Mouse (Mus musculus) hindbrain, embryonic 16.5 days (tissue): ENCODE data around the gene Tmem164. TPM values are rescaled to one million over a fixed set of nuclear protein-coding genes. Genes with fewer than 3 reads are reported as not detected.

ENCODE experiments used
- ATAC-seq: fragments of 200-750 bp; cut with Nextera tagmentation; 2 replicates; pipeline ENCODE4 v1.8.0; 2017; ENCODE audit warnings: moderate TSS enrichment, moderate library complexity
- H3K27ac ChIP-seq: fragments of 300-500 bp; sonication (generic); 2 replicates; pipeline ENCODE4 v1.5.1; 2014; ENCODE audit warnings: low read depth, mild to moderate bottlenecking, control low read depth, low read length, moderate library complexity
- H3K27me3 ChIP-seq: fragments of 300-500 bp; sonication (generic); replicated peaks from 2 replicates; pipeline ENCODE4 v1.6.1; 2014; ENCODE audit warnings: low read length; ENCODE audit not compliant: control insufficient read depth, insufficient read depth
- H3K36me3 ChIP-seq: fragments of 300-500 bp; sonication (generic); 2 replicates; pipeline ENCODE4 v1.6.1; 2014; ENCODE audit warnings: mild to moderate bottlenecking, low read length, moderate library complexity, mixed read lengths; ENCODE audit not compliant: control insufficient read depth, insufficient read depth
- H3K4me1 ChIP-seq: fragments of 300-500 bp; sonication (generic); 2 replicates; pipeline ENCODE4 v1.6.1; 2014; ENCODE audit warnings: low read depth, low read length; ENCODE audit not compliant: control insufficient read depth, insufficient read depth
- H3K4me2 ChIP-seq: fragments of 300-500 bp; sonication (generic); 2 replicates; pipeline ENCODE4 v1.6.1; 2014; ENCODE audit warnings: mild to moderate bottlenecking, low read length, control low read depth, moderate library complexity
- H3K4me3 ChIP-seq: fragments of 300-500 bp; sonication (generic); 2 replicates; pipeline ENCODE4 v1.5.1; 2014; ENCODE audit warnings: mild to moderate bottlenecking, low read length, control low read depth, moderate library complexity
- H3K9ac ChIP-seq: fragments of 300-500 bp; sonication (generic); 2 replicates; pipeline ENCODE4 v1.6.1; 2014; ENCODE audit warnings: low read depth, mild to moderate bottlenecking, control low read depth, low read length, moderate library complexity
- H3K9me3 ChIP-seq: fragments of 300-500 bp; sonication (generic); 2 replicates; pipeline ENCODE4 v1.6.1; 2014; ENCODE audit warnings: mild to moderate bottlenecking, low read length, moderate library complexity; ENCODE audit not compliant: control insufficient read depth
- WGBS: fragments of 180-500 bp; shearing (Covaris S2); extraction: QIAGEN DNeasy Blood & Tissue Kit; methylation state at CpG from one replicate; pipeline ENCODE4 v1.1.7; 2014; 5-methylcytosine and 5-hydroxymethylcytosine counted together
- polyA plus RNA-seq: library from polyadenylated mRNA; unstranded; fragments of >200 nt; fragmentation: Nextera tagmentation; extraction: Ambion mirVana; gene quantifications from 2 replicates; pipeline ENCODE4 v1.2.1, GENCODE M21; 2015

Tmem164 gene
- polyA plus RNA-seq, 1 experiment from 2014 or later, result 23.5 TPM

- Histone ChIP-seq H3K4me2 (no peak overlapping the region), H3K4me1 (peaks cover 4% of the 10 kb centered on the region), H3K9me3 (no peaks in the 10 kb centered on the region), H3K27me3 (peaks cover 2% of the 10 kb centered on the region; the same call in 1 of the 2 replicates), H3K4me3 (no peak overlapping the region), H3K36me3 (no peaks in the 10 kb centered on the region), H3K27ac (no peak overlapping the region), H3K9ac (no peak overlapping the region)
- whole genome bisulfite sequencing, result 31% methylated on average over 4 of the region's 4 CpGs
- no peak for ATAC-seq
Measured at GRCm38 (mm10) chrX:142684674-142685073, 3.5 kb downstream of the Tmem164 start.

DNA sequence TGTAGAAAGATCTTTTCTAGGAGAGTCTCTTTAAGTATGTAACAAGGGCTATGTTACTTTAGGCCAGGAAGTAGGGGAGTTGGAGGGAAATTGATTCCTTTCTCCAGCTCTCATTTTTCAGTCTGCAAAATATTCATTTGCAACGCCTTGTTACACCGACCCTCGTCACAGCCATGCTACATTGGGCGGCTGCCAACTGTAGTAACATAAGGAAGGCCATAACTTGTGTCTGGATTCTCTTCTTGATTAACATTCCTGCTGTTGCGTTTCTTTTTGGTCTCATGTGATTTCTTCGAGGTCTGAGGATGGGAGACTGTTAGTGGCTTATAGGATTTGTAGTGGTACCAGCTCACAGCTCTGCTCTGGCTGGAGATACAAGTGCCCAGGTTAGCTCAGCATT is 4.5 kb downstream of the Tmem164 start:
- H3K9ac ChIP-seq, result no peak overlapping the region
- peaks cover 2% of the 10 kb centered on the region; the same call in 1 of the 2 replicates for H3K27me3 ChIP-seq
- peaks cover 4% of the 10 kb centered on the region for H3K4me1 ChIP-seq
- no peaks in the 10 kb centered on the region for H3K36me3 ChIP-seq
- no peak overlapping the region; the same call in 1 of the 2 replicates for H3K4me2 ChIP-seq
- no peaks in the 10 kb centered on the region for H3K9me3 ChIP-seq
- H3K27ac ChIP-seq, result no peak overlapping the region
- WGBS, result 47% methylated on average over 6 of the region's 6 CpGs
- no peak overlapping the region for H3K4me3 ChIP-seq
- ATAC-seq, result no peak

GRCm38 (mm10) chrX:142688509-142688908 is 7.3 kb downstream of the Tmem164 start:
- ATAC-seq, result no peak
- no peaks in the 10 kb centered on the region for H3K9me3 ChIP-seq
- WGBS, result 79% methylated on average over 9 of the region's 9 CpGs
- no peak overlapping the region for H3K27ac ChIP-seq
- H3K36me3 ChIP-seq, result no peaks in the 10 kb centered on the region
- H3K4me1 ChIP-seq, result no peaks in the 10 kb centered on the region; the same call in 1 of the 2 replicates
- H3K27me3 ChIP-seq, result no peaks in the 10 kb centered on the region
- H3K4me2 ChIP-seq, result no peak overlapping the region
- no peak overlapping the region for H3K9ac ChIP-seq
- H3K4me3 ChIP-seq, result no peak overlapping the region

DNA sequence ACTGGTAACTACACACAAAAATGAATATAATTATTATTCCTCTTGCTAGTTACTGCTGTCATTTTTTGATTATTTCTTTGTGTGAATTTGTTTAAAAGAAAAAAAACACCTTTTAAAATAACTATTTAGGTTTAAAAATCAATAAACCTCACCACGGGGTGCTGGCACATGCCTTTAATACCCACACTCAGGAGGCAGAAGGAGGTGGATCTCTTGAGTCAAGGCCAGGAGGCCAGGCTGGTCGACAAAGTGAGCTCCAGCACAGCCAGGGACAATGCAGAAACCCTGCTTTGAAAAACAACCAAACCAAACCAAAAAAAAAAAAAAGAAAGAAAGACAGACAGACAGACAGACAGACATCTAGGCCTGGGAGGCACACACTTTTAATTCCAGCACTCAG is 12.1 kb downstream of the Tmem164 start:
- Histone ChIP-seq H3K9me3 (no peaks in the 10 kb centered on the region), H3K36me3 (no peaks in the 10 kb centered on the region), H3K4me2 (no peak overlapping the region), H3K4me1 (no peaks in the 10 kb centered on the region), H3K27ac (no peak overlapping the region), H3K4me3 (no peak overlapping the region), H3K9ac (no peak overlapping the region), H3K27me3 (no peaks in the 10 kb centered on the region)
- ATAC-seq, result no peak
- WGBS, result 41% methylated on average over 2 of the region's 2 CpGs

DNA sequence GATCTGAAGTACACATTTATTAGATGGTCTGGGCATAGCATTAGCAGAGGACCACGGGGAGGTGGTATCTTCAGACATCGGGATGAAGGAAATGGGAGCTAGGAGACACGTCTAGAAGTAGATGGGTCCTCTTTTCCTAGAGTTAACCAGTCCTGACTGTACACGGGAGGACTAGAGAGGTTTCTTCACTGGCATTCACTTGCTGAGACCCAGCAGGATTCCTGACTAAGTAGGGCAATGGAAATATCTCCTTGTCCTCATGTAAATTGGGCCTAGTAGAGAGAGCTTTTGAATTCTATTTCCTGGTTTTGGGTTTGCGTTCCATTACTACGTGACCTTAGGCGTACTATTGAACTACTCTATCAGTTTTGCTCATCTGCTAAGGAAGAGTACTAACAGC is 13.1 kb downstream of the Tmem164 start:
- H3K27me3 ChIP-seq, result no peaks in the 10 kb centered on the region
- WGBS, result 86% methylated on average over 7 of the region's 7 CpGs
- H3K4me2 ChIP-seq, result no peak overlapping the region

DNA sequence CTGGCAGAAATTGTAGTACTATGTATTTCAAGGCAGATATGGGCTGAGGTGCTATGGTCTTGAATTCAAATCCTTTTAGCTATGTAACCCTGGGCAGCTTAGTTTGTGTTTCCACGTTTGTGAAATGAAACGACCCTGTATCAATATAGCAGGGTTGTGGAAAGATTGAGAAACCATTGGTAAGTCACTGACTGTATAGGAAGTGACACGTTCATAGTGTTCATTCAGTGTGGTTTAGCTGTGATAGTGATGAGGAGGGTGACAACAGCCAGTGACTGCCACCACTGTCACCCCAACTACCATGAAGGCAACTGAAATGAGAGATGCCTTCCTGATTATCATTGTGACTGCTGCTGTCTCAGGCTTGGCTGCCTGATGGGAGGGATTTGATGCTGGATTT is 13.7 kb downstream of the Tmem164 start:
- WGBS, result 85% methylated on average over 3 of the region's 3 CpGs
- Histone ChIP-seq H3K9ac (no peak overlapping the region), H3K4me2 (no peak overlapping the region), H3K27ac (no peak overlapping the region), H3K27me3 (no peaks in the 10 kb centered on the region), H3K36me3 (no peaks in the 10 kb centered on the region), H3K4me1 (no peaks in the 10 kb centered on the region), H3K9me3 (no peaks in the 10 kb centered on the region), H3K4me3 (no peak overlapping the region)
- ATAC-seq, result no peak

More for the DNA sequence above, 13.1 kb downstream of the Tmem164 start:
- Histone ChIP-seq H3K4me3 (no peak overlapping the region), H3K9ac (no peak overlapping the region), H3K4me1 (no peaks in the 10 kb centered on the region), H3K27ac (no peak overlapping the region), H3K36me3 (no peaks in the 10 kb centered on the region), H3K9me3 (no peaks in the 10 kb centered on the region)
- ATAC-seq, result no peak

DNA sequence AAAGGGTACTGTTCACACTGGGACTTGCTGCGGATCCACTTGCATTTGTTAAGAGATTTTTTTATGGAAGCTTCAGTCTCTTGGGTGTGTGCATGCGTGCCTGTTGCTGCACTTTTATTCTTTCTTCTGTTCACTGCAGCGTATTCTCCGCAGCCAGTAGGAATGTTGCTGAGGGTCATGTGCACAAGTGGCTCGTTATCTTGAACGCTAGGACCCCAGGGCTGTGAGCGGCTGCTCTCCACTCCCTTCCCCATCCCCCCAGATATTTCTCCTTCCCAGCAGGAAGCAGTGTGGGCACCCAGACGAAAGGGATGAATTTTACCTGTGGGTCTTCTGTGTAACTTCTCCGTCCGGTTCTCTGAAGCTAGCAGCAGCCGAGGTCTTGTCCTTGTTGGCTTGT is 15.6 kb downstream of the Tmem164 start:
- Histone ChIP-seq H3K9me3 (no peaks in the 10 kb centered on the region), H3K4me3 (no peak overlapping the region), H3K27ac (no peak overlapping the region), H3K4me1 (no peaks in the 10 kb centered on the region), H3K4me2 (no peak overlapping the region), H3K36me3 (no peaks in the 10 kb centered on the region), H3K9ac (no peak overlapping the region), H3K27me3 (no peaks in the 10 kb centered on the region)
- 76% methylated on average over 11 of the region's 11 CpGs for WGBS
- no peak for ATAC-seq

GRCm38 (mm10) chrX:142697545-142698204 is 16.5 kb downstream of the Tmem164 start:
- Histone ChIP-seq H3K36me3 (no peaks in the 10 kb centered on the region), H3K4me3 (no peak overlapping the region), H3K27ac (no peak overlapping the region), H3K9ac (no peak overlapping the region), H3K27me3 (no peaks in the 10 kb centered on the region), H3K4me2 (no peak overlapping the region), H3K4me1 (no peaks in the 10 kb centered on the region), H3K9me3 (no peaks in the 10 kb centered on the region)
- ATAC-seq, result no peak
- WGBS, result 81% methylated on average over 5 of the region's 5 CpGs

- no peaks in the 10 kb centered on the region for H3K9me3 ChIP-seq
- no peak for ATAC-seq
- H3K4me2 ChIP-seq, result no peak overlapping the region
- no peaks in the 10 kb centered on the region for H3K4me1 ChIP-seq
- no peaks in the 10 kb centered on the region for H3K36me3 ChIP-seq
- WGBS, result 81% methylated on average over 7 of the region's 7 CpGs
- no peak overlapping the region for H3K4me3 ChIP-seq
- H3K27me3 ChIP-seq, result no peaks in the 10 kb centered on the region
- H3K9ac ChIP-seq, result no peak overlapping the region
- no peak overlapping the region for H3K27ac ChIP-seq
Measured at GRCm38 (mm10) chrX:142698212-142698611, 17.0 kb downstream of the Tmem164 start.
